8 mouse cellular contexts compared by ENCODE assay signal in the genomic region with DNA sequence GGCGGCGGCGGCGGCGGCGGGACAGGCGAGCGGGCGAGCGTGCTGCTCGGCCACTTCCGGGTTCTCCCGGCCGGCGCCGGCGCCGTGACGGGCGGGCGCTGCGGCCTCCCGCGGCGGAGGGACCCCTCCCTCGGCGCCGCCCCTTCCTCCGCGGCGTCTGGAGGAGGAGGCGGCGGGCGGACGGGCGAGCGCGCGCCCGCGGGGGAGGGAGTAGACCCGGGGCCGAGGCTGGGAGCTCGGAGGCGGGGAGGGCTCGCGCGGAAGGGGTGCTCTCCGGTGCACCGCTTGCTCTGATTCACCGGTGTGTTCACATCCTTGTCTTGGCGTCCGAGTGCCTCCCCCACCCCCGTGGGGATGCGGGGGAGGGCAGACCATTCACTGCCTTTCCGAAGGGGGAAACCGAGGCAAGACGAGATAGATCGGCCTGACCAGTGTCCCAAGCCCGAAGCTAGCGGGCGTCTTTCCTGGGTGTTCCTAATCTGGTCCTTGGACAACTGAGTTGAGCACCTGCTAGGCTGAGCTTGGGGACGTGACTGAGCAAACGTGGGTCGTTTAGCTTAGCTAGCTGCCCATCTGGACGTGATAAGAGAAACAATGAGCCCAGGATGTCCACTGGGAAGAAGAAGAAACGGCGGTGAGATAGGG. TPM values are rescaled to one million over a fixed set of nuclear protein-coding genes. Genes with fewer than 3 reads are reported as not detected.
A peak's percentile ranks its signal among the peaks of the same experiment; 100 is the strongest.
DNase-seq lines count a peak whose midpoint lies in the region; ATAC-seq lines count a peak whose summit lies in the region.

Klhl2 (minus strand) TSS at position 121 of the 645 bp plus-strand sequence.

- peak; percentile 64 for DNase-seq in T-cell, adult 2 months (ENCODE audit: low spot score)
- DNase-seq in cerebellum, postnatal 10 days: peak; percentile 84 to 89
- peak; percentile 41 to 55 for DNase-seq in gastrocnemius, adult 8-10 months (ENCODE audit: low spot score in 2 of 2)
- DNase-seq in induced T-regulatory cell, adult 2 months (ENCODE audit: low read depth): peak; percentile 84
- peak; percentile 79 to 83 for DNase-seq in left cerebral cortex, postnatal 36 days (ENCODE audit: low spot score in 2 of 2)
- DNase-seq in midbrain, embryonic 10.5 days (ENCODE audit: low spot score): peak; percentile 80
- peak; percentile 77 for DNase-seq in right cerebral cortex, postnatal 4 days

- H3K27me3 ChIP-seq in midbrain, embryonic 10.5 days (ENCODE audit: low read depth, poor library complexity, severe bottlenecking): peaks cover 6% of the 10 kb centered on the region; the same call in 1 of the 2 replicates

- intact Hi-C loops in left cerebral cortex, postnatal 36 days (cut with DNase I): loop anchor here (2.0 to 5.0 kb wide), 2 partner anchors 21 to 92 kb away; no protein-coding TSS in a partner anchor

- peaks cover 32% of the 10 kb centered on the region for H3K4me1 ChIP-seq in midbrain, embryonic 10.5 days

- WGBS in midbrain, embryonic 10.5 days: under 1% methylated on average over 60 of the region's 68 CpGs

- no peaks in the 10 kb centered on the region for H3K36me3 ChIP-seq in midbrain, embryonic 10.5 days

- peak within 1 kb of the TSS; percentile 93 for H3K4me3 ChIP-seq in midbrain, embryonic 10.5 days

- H3K27ac ChIP-seq in midbrain, embryonic 10.5 days (replicated peaks): peak within 1 kb of the TSS; percentile 96

- ATAC-seq in erythroid progenitor cell, adult 5-6 weeks (replicated peaks; ENCODE audit: low FRiP score, poor library complexity, severe bottlenecking): no peak

- H3K9me3 ChIP-seq in midbrain, embryonic 10.5 days (replicated peaks): no peaks in the 10 kb centered on the region

RNA-seq across cellular contexts. Expression of gene Klhl2, which starts in this region (rescaled TPM):
- 1 to 10 TPM; 3.0 to 6.9 (median 5.6) TPM for total RNA-seq in gastrocnemius, adult 8-10 months (2022)
- 100 to 1,000 TPM; 166 to 172 TPM for total RNA-seq in left cerebral cortex, postnatal 36 days (2021)
- polyA plus RNA-seq in midbrain, embryonic 10.5 days (2016; fragmentation: Nextera tagmentation; extraction: Ambion mirVana): 9.3 and 11.3 TPM in 2 replicates
- 1.4 and 4.6 TPM in 2 replicates for total RNA-seq in erythroid progenitor cell, adult 5-6 weeks (2015; ENCODE audit: low replicate concordance)
- total RNA-seq in erythroid progenitor cell, adult 5-6 weeks (2017; ENCODE audit: low replicate concordance): 1.2 and 2.6 TPM in 2 replicates

Comparison
In these comparisons a context has a peak if more than half of its experiments do, and no peak if none do; other contexts are left out.
1. RNA of gene Klhl2 (total RNA-seq): 166 to 172 TPM in left cerebral cortex, postnatal 36 days; 3.0 to 6.9 TPM in gastrocnemius, adult 8-10 months and 1.2 to 4.6 TPM in erythroid progenitor cell, adult 5-6 weeks; every median in the first group is over 10 times any median in the second.
2. Peak in every context shown above with its lines, with median percentiles within 50 percentile points of each other: DNase-seq.